Mouse (Mus musculus): ENCODE data around the gene Map2k6.

Gene Map2k6

GRCm38 (mm10) chr11:110566307-110566706 is 167.4 kb downstream of the Map2k6 start:
- no peak for DNase-seq

GRCm38 (mm10) chr11:110572548-110572947 is 173.6 kb downstream of the Map2k6 start:
- peak in 1 of 2 experiments; percentile 23 for DNase-seq

Data from lung, postnatal 4 days (tissue).